Mouse (Mus musculus) heart, postnatal 0 days (tissue): ENCODE results near the gene Slfn14. TPM values are rescaled to one million over a fixed set of nuclear protein-coding genes. Genes with fewer than 3 reads are reported as not detected.
A peak's percentile ranks its signal among the peaks of the same experiment; 100 is the strongest.

ENCODE experiments used
- ATAC-seq: fragments of 200-750 bp; cut with Nextera tagmentation; 2 replicates; pipeline ENCODE4 v1.8.0; 2017; ENCODE audit warnings: low read depth, moderate number of reproducible peaks, moderate library complexity; ENCODE audit not compliant: insufficient read depth
- DNase-seq: peaks from one replicate; pipeline ENCODE4 v3.0.0-alpha.2; 2016; ENCODE audit warnings: low spot score
- H3K27ac ChIP-seq: fragments of 300-500 bp; sonication (generic); 2 replicates; pipeline ENCODE4 v1.5.1; 2014; ENCODE audit warnings: low read depth, mild to moderate bottlenecking
- H3K27me3 ChIP-seq: fragments of 300-500 bp; sonication (generic); 2 replicates; pipeline ENCODE4 v1.6.1; 2014; ENCODE audit warnings: low read length, mixed read lengths; ENCODE audit not compliant: control insufficient read depth, insufficient read depth
- H3K36me3 ChIP-seq: fragments of 300-500 bp; sonication (generic); replicated peaks from 2 replicates; pipeline ENCODE4 v1.6.1; 2014; ENCODE audit warnings: low read length, mixed read lengths; ENCODE audit not compliant: control insufficient read depth, insufficient read depth
- H3K4me1 ChIP-seq: fragments of 300-500 bp; sonication (generic); 2 replicates; pipeline ENCODE4 v1.6.1; 2014; ENCODE audit warnings: antibody characterized with exemption; ENCODE audit not compliant: control insufficient read depth, insufficient read depth
- H3K4me2 ChIP-seq: fragments of 300-500 bp; sonication (generic); 2 replicates; pipeline ENCODE4 v1.6.1; 2014; ENCODE audit warnings: low read depth, mild to moderate bottlenecking, low read length, moderate library complexity
- H3K4me3 ChIP-seq: fragments of 300-500 bp; sonication (generic); 2 replicates; pipeline ENCODE4 v1.5.1; 2014; ENCODE audit warnings: low read depth, low read length
- H3K9ac ChIP-seq: fragments of 300-500 bp; sonication (generic); replicated peaks from 2 replicates; pipeline ENCODE4 v1.6.1; 2014; ENCODE audit warnings: low read depth, low read length, mixed read lengths
- H3K9me3 ChIP-seq: fragments of 300-500 bp; sonication (generic); replicated peaks from 2 replicates; pipeline ENCODE4 v1.6.1; 2016; ENCODE audit warnings: low read length; ENCODE audit not compliant: control insufficient read depth
- CTCF ChIP-seq: IDR thresholded peaks from 2 replicates; pipeline ENCODE4 v1.5.1; 2016; ENCODE audit warnings: antibody characterized with exemption, control low read depth, low read depth
- EP300 ChIP-seq: IDR thresholded peaks from 2 replicates; pipeline ENCODE4 v1.6.1; 2016; ENCODE audit warnings: antibody characterized with exemption, low read depth
- WGBS: fragments of 180-500 bp; shearing (Covaris S2); extraction: QIAGEN DNeasy Blood & Tissue Kit; methylation state at CpG from one replicate; pipeline ENCODE4 v1.1.7; 2014; 5-methylcytosine and 5-hydroxymethylcytosine counted together
- polyA plus RNA-seq: library from polyadenylated mRNA; unstranded; fragments of >200 nt; fragmentation: Nextera tagmentation; extraction: Ambion mirVana; gene quantifications from 2 replicates; pipeline ENCODE4 v1.2.1, GENCODE M21; 2015
- total RNA-seq: library from RNA; depleted of rRNA; stranded (reverse); fragments of >200 nt; gene quantifications from 2 replicates; pipeline ENCODE4 v1.2.3, GENCODE M21; 2014; ENCODE audit warnings: low replicate concordance

Slfn14 gene
- total and polyA plus RNA-seq, 2 experiments from 2014 or later, result 0.16 TPM; not detected in 1

- ATAC-seq (no peak), DNase-seq (no peak)
- WGBS, result 65% methylated on average over 2 of the region's 2 CpGs
- Histone ChIP-seq H3K27me3 (no peaks in the 10 kb centered on the region), H3K4me3 (no peak overlapping the region), H3K9ac (no peak overlapping the region), H3K4me1 (peaks cover 35% of the 10 kb centered on the region), H3K27ac (no peak overlapping the region), H3K4me2 (no peak overlapping the region), H3K9me3 (no peaks in the 10 kb centered on the region), H3K36me3 (peaks cover 10% of the 10 kb centered on the region)
- TF ChIP-seq CTCF (no peak), EP300 (no peak)
Measured at GRCm38 (mm10) chr11:83301431-83301831, 14.9 kb upstream of the Slfn14 start.

GRCm38 (mm10) chr11:83299724-83300123 lies 13.2 kb upstream of the Slfn14 start:
- TF ChIP-seq EP300 (no peak), CTCF (no peak)
- DNase-seq, result no peak
- no peak overlapping the region for H3K27ac ChIP-seq
- no peak overlapping the region for H3K4me3 ChIP-seq
- H3K4me1 ChIP-seq, result peaks cover 32% of the 10 kb centered on the region
- no peak for ATAC-seq
- H3K36me3 ChIP-seq, result peaks cover 26% of the 10 kb centered on the region
- H3K27me3 ChIP-seq, result no peaks in the 10 kb centered on the region
- H3K9ac ChIP-seq, result no peak overlapping the region
- 93% methylated on average over 9 of the region's 9 CpGs for WGBS
- no peaks in the 10 kb centered on the region for H3K9me3 ChIP-seq
- H3K4me2 ChIP-seq, result no peak overlapping the region

GRCm38 (mm10) chr11:83298225-83299195 lies 12.0 kb upstream of the Slfn14 start, which contains the start of gene Ap2b1:
Ap2b1 (plus strand) TSS chr11:83299024.
- peak; percentile 98 for DNase-seq
- peaks cover 25% of the 10 kb centered on the region for H3K4me1 ChIP-seq
- no peaks in the 10 kb centered on the region for H3K27me3 ChIP-seq
- no peaks in the 10 kb centered on the region for H3K9me3 ChIP-seq
- peak within 1 kb of the TSS; percentile 86 for H3K9ac ChIP-seq
- H3K4me3 ChIP-seq, result peak within 1 kb of the TSS; percentile 86
- 2% methylated on average over 56 of the region's 56 CpGs for WGBS
- peak within 1 kb of the TSS; percentile 84 for H3K4me2 ChIP-seq
- peak; percentile 95 for ATAC-seq
- TF ChIP-seq EP300 (no peak), CTCF (no peak)
- peaks cover 26% of the 10 kb centered on the region for H3K36me3 ChIP-seq
- H3K27ac ChIP-seq, result peak within 1 kb of the TSS; percentile 97

DNA sequence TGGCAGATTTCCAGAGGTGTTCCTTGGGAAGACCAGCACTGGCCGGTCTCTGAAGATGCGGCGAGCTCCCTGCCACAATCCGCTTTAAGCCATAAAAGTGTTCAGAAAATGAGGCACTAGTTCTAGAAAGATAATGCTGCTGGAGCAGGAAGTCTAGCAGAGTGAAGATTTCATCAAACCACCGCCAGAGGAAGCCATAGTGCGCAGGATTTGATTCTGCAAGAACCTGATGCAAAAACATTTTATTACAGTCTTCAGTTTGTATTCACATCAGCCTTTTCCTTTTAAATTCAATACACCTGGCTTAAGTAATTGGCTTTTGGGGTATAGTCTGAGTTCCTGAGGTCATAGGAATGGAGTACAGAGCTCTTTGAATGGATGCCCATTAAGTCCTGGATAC lies 11.3 kb upstream of the Slfn14 start:
- ATAC-seq (no peak), DNase-seq (no peak)
- Histone ChIP-seq H3K9ac (0 out of 2 replicates have a peak overlapping the region, but pooled peaks have one; percentile 86), H3K4me1 (peaks cover 28% of the 10 kb centered on the region), H3K27ac (peak overlapping the region; percentile 97; the same call in 1 of the 2 replicates), H3K27me3 (no peaks in the 10 kb centered on the region), H3K4me3 (peak overlapping the region; percentile 86), H3K36me3 (peaks cover 26% of the 10 kb centered on the region), H3K9me3 (no peaks in the 10 kb centered on the region), H3K4me2 (peak overlapping the region; percentile 84)
- 76% methylated on average over 6 of the region's 6 CpGs for WGBS
- TF ChIP-seq EP300, result no peak
- TF ChIP-seq CTCF, result no peak

- 88% methylated on average over 2 of the region's 2 CpGs for WGBS
- Histone ChIP-seq H3K9ac (no peak overlapping the region), H3K9me3 (no peaks in the 10 kb centered on the region), H3K4me3 (no peak overlapping the region), H3K27me3 (no peaks in the 10 kb centered on the region), H3K4me2 (no peak overlapping the region), H3K27ac (no peak overlapping the region), H3K4me1 (peaks cover 35% of the 10 kb centered on the region), H3K36me3 (peaks cover 26% of the 10 kb centered on the region)
- TF ChIP-seq CTCF (no peak), EP300 (no peak)
- DNase-seq (no peak), ATAC-seq (no peak)
Measured at GRCm38 (mm10) chr11:83294133-83294532, 7.6 kb upstream of the Slfn14 start.
